Comparison of ENCODE assay signal across 22 mouse cellular contexts in genomic region chr14:45794980-45795379, GRCm38 (mm10).
"Had no signal": no experiment of that assay in that cellular context is flagged by ENCODE, and none has a peak within 500 bp of the region (broad histone marks: within the 10 kb centered on the region; RNA-seq: fewer than 3 reads in every experiment).

No protein-coding gene starts in this region.

- H3K27me3 ChIP-seq: heart, embryonic 12.5 days; hindbrain, embryonic 12.5 days; intestine, embryonic 15.5 days had no signal

- H3K4me1 ChIP-seq: heart, embryonic 10.5 days; heart, embryonic 12.5 days; hindbrain, embryonic 10.5 days; hindbrain, embryonic 12.5 days; intestine, embryonic 15.5 days had no signal

- H3K27ac ChIP-seq: gastrocnemius, adult 2 months; heart, adult 2 months; heart, embryonic 10.5 days; hindbrain, embryonic 10.5 days; hindbrain, embryonic 12.5 days; hindbrain, embryonic 14.5 days; intestine, embryonic 15.5 days; layer of hippocampus, adult 2 months; left cerebral cortex, adult 2 months had no signal

- DNase-seq: gastrocnemius, adult 2 months; gastrocnemius, postnatal 10 days; gastrocnemius, postnatal 25 days; heart, adult 2 months; heart, postnatal 4 days; kidney, adult 18-20 months; kidney, adult 8-10 months; kidney, postnatal 10 days; kidney, postnatal 25 days; kidney, postnatal 4 days had no signal

- H3K9me3 ChIP-seq: heart, embryonic 10.5 days; heart, embryonic 12.5 days; hindbrain, embryonic 10.5 days; hindbrain, embryonic 12.5 days; intestine, embryonic 15.5 days had no signal

- H3K36me3 ChIP-seq: heart, embryonic 10.5 days; heart, embryonic 12.5 days; hindbrain, embryonic 10.5 days; hindbrain, embryonic 12.5 days; intestine, embryonic 15.5 days had no signal

- ATAC-seq: forebrain, embryonic 16.5 days; hindbrain, embryonic 16.5 days; inflammation-experienced regulatory T-cells, adult 6 months; intestine, embryonic 15.5 days; intestine, postnatal 0 days had no signal

- H3K9ac ChIP-seq: heart, embryonic 12.5 days; hindbrain, embryonic 12.5 days; hindbrain, embryonic 14.5 days; intestine, embryonic 15.5 days had no signal

- H3K4me3 ChIP-seq: gastrocnemius, adult 2 months; heart, adult 2 months; heart, embryonic 10.5 days; heart, embryonic 12.5 days; hindbrain, embryonic 10.5 days; hindbrain, embryonic 12.5 days; intestine, embryonic 15.5 days; layer of hippocampus, adult 2 months; left cerebral cortex, adult 2 months had no signal

- H3K4me2 ChIP-seq: heart, embryonic 12.5 days; hindbrain, embryonic 12.5 days; hindbrain, embryonic 14.5 days; intestine, embryonic 15.5 days had no signal
